Mouse (Mus musculus) lung, postnatal 14 days (tissue): ENCODE measurements around the gene Sdk1.

Experiments
- DNase-seq: peaks from one replicate; pipeline ENCODE4 v3.0.0; 2021

Sdk1 gene

DNA sequence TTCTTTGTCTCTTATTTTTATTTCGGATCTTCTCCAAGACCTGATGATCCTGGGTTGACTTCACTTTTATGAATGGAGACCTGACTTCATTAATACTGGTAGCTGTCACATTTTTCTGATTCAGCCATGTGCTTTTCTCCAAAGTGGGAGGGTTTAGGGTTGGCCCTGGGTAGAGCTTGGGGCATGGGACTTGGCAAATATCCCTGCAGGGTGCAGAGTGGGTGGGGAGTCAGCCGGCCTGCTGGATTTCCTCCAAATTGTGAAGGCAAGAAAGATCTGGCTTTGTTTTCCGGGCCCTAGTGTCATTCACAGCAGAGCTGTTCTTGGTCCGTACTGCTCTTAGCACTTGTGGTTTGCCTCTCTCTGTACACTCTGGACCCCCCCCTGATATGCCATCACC, 103.1 kb downstream of the Sdk1 start:
- no peak for DNase-seq

DNA sequence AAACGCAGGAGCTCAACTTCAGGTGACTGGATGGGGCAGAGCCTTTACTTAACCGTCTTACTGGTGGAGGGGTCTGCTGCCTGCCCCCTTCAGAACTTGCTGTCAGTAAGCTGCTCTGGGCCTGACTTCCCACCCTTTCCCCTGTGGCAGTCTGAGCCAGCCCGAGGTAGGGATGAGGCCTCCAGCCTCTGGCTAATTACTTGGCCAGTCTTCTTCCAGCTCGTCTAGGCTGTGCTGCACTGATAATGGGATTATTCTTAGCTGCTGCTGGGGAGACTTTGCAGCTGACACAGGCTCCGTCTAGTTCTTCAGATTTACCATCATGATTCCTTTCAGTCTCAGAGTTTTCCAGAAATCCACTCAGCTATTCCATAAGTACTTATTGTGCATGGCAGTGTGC, 104.2 kb downstream of the Sdk1 start:
- DNase-seq = no peak

DNA sequence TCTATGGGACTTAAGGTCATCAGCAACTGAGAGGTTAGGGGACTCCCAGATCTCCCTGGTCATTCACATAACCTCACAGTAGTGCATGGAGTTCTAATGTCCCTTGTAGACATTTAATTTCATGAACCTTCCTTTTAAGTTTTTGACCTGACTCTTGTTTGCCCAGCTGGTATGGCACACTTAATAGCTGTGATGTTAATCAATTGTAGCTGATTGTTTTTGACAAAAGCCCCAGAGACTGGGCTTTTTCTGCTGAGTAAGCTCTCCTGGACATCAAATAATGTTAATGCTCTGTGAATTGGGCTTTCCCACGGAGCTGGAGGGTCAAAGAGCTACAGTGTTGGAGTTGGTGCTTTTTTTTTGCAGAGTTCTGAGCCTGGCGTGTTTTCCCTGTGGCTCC, 121.4 kb downstream of the Sdk1 start:
- no peak for DNase-seq

DNA sequence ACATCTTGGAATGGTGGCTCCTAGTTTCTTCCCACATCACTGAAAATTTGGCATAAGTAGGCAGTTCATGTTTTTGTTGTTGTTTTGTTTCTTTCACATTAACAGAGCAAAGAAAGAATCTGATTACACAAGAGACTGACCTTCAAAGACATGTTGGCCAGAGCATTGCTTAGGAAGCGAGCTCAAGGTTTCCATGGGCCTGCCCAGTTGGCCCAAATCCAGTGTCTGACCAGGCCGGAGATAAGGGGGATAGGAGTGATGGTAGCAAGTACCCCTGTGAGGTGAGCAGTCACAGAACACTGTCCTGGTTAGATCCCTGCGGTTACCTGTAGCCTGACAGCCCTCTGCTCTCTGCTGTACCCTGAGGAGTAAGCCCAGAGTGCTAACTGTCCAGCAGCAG, 122.7 kb downstream of the Sdk1 start:
- DNase-seq = no peak

DNA sequence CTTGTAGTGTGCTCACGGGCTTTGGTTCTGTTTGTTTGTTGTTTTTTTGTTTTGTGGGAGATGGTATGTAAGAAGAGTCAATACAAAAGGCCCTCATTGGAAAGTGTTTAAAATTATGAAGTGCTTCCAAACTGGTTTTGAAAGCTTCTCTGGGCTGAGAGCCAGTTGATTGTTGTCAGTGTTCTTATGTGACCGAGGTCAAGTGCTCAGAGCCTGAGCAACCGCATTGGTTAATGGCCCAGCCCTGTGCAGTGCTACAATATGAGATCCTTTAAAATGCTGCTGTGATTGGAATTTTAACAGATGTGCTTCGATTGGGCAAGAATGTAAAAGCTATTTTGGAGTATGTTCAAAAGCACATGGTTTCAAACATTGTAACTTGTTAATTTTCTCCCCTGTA, 127.3 kb downstream of the Sdk1 start:
- DNase-seq = peak; percentile 31

DNA sequence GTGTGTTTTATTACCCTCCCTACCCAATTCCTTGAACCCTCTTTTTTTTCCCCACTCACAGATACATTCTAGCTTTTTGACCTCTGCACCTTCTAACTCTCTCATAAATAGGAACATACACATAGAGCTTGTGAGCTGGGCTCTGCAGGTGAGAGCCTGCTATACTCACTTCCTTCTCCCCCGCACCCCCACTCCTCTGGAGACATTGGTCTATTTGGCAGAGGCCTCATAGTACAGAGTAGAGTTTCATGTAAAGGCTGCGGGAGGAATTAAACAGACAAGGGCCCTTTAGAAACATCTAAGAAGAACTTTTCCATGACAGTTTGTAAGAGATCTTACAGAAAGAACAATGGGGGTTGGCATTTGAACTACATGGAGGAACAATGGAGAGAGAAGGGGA, 133.5 kb downstream of the Sdk1 start:
- no peak for DNase-seq

DNA sequence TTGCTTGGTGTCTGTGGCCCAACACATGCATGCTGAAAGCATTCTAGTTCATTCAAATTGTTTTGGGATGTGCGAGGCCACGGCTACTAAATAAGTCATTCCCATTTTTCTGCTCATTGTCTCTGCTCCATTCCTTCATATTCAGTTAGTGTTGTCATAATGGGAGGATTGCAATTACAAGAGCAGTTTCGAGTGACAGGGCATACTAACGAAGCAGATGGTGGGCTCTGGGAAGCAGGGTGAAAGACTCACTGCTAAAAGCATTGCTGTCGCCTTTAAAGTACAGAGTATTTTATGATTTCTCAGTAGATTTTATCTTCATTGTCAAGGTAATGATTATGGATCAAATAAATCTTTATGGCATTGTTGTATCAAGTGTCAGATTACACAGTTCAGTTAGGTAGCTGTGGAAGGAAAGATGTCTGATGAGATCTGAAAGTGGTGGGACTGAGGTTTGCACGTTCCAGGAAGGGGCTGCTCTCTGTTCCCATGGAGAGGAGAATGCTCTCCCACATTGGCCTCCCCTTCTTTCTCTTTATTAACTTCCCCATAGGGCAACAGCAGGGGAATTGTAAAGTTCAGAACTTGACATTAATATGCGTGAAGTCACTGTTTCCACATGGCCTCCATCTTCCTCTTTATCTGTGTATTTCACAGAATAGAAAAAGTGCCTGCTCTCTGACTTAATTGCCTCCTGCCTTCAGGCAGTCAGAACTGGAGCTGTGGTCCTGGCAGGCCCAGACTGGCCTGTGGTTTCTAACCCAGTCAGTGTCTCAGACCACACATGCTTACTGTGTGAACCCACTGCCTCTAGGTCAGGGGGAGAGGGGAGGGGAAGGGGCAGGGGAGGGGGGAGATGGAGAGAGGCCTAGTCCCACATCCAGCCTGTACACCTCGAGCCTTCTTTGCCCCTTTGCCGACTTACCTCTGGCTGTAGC, 138.8 kb downstream of the Sdk1 start:
- no peak for DNase-seq

DNA sequence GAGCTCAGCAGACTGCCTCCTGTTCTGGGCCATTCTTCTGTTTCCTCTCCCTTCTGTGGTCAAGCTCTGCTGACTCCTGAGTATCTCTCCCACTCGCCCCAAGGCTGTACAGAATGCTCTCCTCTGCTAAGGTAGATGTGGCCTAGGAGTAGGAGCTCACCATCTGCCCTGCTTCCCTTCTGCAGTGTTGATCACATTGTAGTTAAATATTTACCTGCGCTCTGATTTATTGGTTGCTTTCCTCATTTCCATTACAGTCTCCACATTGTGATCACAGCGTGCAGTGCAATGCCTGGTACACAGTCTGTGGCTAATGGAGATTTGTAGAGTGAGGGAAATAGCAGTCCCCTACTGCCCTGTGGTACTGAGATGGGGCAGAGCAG, 139.5 kb downstream of the Sdk1 start:
- no peak for DNase-seq

DNA sequence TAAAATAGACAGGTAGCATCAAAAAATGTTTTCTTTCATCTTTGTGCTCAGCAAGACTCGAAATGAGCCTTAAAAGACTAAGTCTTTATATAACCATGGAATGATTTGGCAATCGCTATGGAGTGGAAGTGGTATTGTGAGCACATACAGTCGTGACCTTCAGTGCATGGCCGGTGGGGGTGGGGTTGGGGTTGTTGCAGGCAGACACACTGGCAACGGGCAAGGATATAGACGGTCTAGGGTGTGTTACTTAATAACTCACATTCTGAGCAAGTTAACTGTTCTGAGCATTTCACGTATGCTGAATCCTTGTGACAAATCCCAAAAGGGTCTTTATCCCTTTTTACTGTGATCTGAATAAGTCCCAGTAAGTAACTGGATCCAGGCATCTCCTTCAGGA, 140.3 kb downstream of the Sdk1 start:
- no peak for DNase-seq

DNA sequence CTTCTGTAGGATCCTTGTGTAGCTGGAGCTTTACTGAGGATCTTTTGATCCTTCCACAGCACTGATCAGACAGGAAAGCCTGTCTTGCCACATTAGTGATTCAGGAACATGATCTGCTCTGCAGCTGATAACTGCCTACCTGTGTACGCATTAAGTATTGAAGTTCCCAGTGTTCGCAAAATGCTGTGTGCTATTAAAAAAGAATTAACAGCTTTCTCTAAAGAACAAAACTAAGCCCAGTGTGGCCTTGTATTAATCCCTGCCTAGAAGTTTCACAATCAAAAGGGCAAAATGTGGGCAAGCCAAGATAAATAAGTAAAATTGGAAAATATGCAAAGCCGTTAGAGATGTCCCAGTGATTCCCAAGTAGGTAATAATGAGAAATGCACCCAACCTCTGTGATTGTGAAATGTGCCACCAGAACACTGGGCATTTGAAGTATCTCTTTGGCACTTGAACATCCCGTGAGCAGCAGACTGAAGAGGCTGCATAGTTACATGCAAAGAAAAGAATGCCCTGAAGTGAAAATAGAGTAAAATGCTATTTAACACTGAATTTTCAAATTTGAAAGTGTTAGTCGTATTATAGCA, 141.1 kb downstream of the Sdk1 start:
- no peak for DNase-seq

DNA sequence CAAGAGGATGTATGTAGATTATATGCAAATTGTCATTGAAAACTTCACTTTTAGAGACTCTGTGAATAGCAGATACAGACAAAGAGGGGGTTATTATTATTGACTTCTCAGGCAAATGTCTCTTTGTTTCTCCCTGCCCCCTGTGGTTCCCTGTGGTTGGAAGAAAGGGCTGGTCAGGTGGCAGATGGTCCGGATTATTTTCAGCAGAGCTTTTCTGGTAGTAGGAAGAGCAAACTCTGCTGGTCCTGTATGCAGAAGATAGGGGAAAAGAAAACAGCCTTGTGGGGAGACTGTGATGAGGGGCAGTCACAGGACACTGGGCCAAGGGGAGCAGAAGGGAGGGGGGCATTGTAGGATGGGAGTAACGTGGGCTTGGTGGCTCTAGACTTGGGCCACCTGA, 147.2 kb downstream of the Sdk1 start:
- DNase-seq = no peak

DNA sequence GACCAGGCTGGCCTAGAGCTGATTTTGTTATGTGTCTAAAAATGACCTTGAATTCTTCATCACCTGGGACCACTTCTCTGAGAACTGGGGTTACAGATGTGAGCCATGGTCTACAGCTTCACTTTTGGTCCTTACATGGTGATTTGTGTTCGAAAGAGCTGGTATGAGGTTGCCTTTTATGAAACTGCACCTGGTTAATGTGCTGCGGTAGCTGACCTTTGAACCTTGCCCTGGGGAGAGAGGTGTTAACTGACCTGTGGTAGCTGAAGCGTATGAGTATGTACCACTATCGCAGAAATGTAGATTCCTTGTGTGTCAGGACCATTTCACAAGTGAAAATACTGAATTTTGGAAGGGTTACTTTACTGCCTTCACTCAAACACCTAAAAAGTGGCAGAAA, 149.3 kb downstream of the Sdk1 start:
- no peak for DNase-seq

DNA sequence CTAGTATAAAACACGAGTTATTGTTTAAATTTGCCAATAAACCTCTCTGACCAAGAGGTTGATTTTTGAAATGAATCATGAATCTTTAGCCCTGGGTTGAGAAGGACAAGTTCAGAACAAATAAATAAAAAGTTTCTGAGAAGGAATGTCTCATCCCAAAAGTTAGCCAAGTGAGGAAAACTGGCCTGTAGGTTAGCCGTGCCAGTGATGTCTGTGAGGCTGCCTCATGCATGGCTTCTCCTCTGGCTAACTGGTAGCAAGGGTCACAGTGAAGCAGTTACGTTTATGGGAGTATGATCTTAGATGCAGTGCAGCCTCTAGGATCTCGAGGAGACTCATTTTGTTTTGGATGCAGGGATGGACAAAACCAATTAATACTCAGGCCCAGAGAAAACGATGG, 149.9 kb downstream of the Sdk1 start:
- no peak for DNase-seq

DNA sequence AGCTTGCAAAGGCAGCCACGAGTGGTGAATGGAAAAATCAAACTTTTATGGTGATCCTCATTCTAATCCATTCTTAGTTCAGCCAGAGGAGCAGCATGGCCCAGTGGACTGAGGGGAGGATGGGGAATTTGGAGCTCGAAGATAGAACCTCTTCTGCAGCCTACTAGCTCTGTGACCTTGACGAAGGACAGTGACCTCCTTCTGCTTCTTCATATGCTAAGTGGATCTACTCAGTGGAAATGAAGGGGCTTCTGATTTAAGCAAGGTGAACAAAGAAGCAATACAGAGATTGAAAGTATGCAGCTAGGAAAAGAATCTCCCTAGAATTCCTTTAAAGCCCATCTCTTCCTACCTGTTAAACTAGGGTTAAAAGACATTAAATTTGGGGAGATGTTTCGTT, 152.6 kb downstream of the Sdk1 start:
- no peak for DNase-seq

DNA sequence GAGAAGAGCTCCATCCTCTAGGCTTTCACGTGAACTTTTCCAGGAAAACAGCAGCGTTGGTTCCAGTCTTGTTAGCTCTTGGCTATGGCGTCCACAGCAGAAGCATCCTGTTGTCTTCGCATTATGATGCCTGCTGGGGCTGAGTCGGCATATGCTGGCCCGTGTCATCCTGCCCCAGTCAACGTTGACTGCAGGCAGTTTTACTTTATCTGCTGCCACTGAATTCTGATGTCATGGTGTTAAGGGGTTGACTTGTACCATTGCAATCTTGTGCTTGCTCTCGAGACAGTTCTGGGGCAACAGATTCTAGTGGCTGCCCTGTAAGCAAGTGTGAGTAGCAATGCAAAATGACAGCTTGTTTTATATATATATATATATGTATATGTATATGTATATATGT, 153.3 kb downstream of the Sdk1 start:
- DNase-seq = no peak

DNA sequence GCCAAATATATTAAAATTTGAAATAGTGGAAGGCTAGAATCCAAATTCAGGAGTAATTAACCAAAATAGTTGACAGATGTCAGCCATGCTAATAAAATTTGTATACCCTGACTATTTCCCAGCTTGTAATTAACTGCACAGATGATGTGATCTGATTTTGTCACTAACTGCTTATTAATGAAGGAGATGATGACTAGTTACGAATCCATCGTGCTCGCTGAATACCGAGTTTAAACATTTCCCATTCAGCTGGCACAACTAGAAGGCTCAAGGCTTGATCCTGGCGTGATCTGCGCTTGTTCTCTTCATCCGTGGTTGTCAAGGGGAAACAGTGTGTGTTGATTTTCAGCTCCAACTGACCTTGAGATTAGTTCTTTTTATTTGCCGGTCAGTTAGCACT, 162.5 kb downstream of the Sdk1 start:
- no peak for DNase-seq

DNA sequence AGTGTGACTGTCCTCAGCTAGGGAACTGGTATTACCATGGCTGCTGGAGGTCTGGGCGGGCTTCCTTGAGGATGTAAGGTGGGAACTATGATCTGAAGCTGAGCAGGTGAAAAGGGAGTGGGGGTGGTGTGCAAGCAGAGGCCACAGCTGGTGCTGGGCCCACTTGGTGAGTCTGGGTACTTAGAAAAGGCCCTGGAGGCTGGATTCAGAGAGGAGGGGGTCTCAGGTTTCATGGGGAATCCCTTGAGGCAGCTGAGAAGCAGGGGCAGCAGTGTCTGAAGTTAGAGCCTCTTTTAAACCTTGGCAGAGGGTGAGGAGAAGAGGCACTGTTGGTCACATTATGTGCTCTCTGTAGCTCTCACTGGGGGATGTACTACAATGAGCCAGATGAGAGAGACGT, 163.4 kb downstream of the Sdk1 start:
- DNase-seq = no peak

DNA sequence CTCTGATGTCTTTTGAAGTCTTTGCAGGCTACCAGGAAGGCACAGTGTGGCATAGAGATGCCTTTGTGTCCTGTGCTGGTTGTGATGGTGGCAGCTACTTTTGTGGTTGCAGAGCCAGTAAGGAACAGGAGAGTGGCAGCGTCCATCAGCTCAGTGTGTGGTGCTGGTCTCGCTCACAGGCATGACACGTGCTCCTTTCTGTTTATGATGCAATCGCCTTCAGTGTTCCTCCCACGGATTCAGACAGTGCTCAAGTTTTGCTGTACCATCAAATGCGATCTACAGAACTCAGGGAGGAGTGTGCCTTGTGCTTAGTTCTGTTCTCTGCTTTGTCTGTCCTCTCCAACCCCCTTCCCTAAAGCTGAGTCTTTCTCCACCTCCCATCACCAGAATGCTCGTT, 165.6 kb downstream of the Sdk1 start:
- no peak for DNase-seq

DNA sequence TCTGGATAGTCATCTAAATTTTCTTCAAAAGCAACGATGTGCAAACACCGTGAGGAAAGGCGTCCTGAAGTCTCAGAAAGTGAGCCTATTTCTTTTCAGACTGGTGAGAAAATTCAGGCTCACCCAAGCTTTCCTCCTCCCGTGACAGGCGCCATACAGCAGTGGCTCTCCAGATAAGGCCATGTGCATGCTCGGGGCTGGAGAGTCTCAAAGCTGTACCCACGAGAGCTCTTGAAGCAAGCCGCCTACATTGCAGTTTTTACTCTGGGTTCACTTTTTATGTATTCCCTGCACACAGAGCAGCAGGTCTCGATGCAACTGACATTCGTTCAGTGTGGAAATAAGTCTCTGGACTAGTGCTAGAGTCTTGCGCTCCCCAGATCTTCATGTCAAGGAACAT, 171.7 kb downstream of the Sdk1 start:
- no peak for DNase-seq

DNA sequence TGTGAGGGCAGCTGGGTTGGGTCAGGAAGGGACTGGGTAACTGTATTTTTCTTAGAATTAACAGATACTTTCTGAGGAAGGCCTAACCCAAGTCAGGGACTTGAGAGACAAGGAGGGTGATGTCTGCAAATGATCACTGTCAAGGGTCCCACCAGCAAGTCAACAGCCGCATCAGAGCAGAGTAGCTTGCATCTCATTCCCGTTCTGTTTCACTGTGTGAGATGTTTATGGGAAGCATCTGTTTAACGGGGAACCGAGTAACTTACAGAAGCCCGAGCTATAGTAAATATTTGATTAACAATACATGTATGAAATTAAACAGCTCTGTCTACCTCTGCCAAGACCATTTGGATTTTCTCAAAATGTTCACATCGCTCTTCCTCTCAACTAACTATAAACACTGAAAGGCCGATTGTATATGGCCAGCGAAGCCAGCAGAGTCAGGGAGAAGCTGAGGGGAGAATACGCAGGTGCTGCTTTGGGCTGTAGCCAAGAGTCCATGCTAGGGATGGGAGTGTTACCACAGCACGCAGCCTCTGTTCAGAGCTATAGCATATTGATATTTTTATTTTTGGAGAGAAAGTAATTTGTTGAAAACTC, 174.5 kb downstream of the Sdk1 start:
- no peak for DNase-seq

DNA sequence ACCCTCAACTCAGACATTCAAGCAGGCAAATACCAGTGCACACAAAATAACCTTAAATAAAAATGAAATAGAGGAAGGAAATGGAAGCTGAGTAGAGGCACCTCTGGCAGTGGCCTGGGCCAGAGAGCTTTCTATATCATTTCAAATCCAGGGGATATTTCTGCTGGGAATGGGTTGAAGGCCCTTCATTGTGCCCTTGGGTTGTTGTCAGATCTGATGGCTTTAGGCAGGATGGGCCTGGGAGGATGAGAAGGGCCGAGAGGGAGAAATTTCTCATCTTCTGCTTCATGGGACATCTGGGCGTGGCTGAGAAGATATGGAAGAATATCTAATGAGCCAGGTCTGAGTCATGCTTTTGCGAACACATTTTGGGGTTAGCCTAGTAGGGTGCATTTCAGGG, 186.8 kb downstream of the Sdk1 start:
- no peak for DNase-seq

DNA sequence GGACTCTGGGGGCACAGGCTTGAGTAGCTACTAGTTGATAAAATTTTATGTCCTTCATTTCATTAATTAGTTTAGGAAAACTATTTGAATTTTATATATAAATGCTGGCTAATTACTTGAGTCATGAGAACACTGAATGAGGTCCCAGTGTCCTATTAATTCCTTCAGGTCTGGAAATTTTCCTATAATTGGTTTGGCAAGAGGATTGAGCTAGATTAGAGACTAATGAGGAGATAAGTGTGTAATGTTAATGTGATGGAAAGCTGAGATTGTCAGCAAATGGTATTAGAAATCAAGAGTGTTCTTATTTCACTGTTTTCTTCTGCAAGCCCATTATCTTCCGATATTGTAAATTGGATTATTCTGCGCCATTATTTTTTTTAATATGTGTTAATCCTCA, 192.0 kb downstream of the Sdk1 start:
- no peak for DNase-seq

DNA sequence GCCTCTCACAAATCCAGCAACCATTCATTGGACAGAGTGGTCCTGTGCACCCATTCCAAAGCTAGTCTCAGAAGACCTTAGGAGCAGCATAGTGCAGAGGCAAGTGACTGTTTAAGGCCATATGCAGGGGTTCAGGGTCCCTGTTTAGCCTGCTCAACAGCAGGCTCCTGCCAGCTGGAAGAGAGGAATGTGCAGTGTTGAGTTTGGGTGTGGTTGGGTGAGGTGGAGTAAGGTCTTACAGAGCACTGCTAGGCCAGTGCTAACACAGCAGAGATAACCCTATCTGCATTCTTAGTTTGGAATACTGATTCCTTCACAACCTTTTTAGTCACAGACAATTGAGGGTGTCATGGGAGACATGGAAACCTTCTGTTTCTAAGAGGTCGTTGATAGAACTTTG, 206.0 kb downstream of the Sdk1 start:
- DNase-seq = no peak

DNA sequence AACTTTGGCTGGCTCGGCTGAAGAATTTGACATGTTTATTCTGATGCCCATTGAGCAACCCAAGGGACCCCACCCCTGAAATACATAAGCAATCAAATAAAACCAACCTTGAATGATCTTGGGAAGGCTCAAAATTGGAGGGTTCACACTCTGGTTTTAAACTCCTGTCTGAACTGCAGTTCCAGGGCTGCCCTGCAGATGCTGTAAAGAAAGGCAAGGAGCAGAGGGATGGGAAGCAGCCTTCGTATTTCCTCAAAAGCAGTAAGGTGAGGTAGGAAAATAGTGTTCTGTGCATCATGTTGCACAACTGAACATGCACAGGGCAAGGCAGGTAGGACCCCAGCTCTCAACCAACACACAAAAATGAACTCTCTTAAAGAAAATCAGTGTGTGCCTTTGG, 222.1 kb downstream of the Sdk1 start:
- DNase-seq = no peak

DNA sequence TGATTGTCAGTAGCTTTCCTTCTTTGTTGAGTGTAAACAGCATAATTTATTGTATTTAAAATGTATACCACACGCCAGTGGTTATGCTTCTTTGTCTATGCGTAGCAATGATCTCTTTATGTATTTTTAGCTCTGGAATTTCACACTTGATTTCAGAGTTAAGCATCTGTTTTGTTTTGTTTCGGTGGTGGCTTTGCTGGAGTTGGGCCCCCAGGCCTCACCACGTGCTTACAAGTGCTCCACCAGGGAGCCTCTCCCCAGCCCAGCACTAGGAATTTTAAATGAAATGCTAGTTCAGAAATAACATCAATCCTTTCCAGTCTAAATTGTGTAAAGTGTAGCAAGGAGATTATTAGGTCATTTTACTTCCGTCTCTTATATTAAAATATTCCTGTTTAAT, 227.5 kb downstream of the Sdk1 start:
- no peak for DNase-seq
